Mouse (Mus musculus) hindbrain, embryonic 15.5 days (tissue): ENCODE data around the gene Kcnd3. TPM values are rescaled to one million over a fixed set of nuclear protein-coding genes. Genes with fewer than 3 reads are reported as not detected.

ENCODE experiments used
- ATAC-seq: fragments of 200-750 bp; cut with Nextera tagmentation; 2 replicates; pipeline ENCODE4 v1.8.0; 2017; ENCODE audit warnings: low read depth, moderate number of reproducible peaks, moderate TSS enrichment; ENCODE audit not compliant: low FRiP score
- H3K27ac ChIP-seq: fragments of 300-500 bp; sonication (generic); replicated peaks from 2 replicates; pipeline ENCODE4 v1.5.1; 2015; ENCODE audit warnings: mild to moderate bottlenecking, inconsistent platforms
- H3K27me3 ChIP-seq: fragments of 300-500 bp; sonication (generic); 2 replicates; pipeline ENCODE4 v1.6.1; 2015; ENCODE audit warnings: control low read depth, inconsistent platforms
- H3K36me3 ChIP-seq: fragments of 300-500 bp; sonication (generic); 2 replicates; pipeline ENCODE4 v1.6.1; 2015; ENCODE audit warnings: control low read depth, inconsistent platforms
- H3K4me1 ChIP-seq: fragments of 300-500 bp; sonication (generic); replicated peaks from 2 replicates; pipeline ENCODE4 v1.6.1; 2015; ENCODE audit warnings: control low read depth, inconsistent platforms
- H3K4me2 ChIP-seq: fragments of 300-500 bp; sonication (generic); 2 replicates; pipeline ENCODE4 v1.6.1; 2015; ENCODE audit warnings: moderate library complexity, mild to moderate bottlenecking, inconsistent platforms
- H3K4me3 ChIP-seq: fragments of 300-500 bp; sonication (generic); 2 replicates; pipeline ENCODE4 v1.5.1; 2015; ENCODE audit warnings: mild to moderate bottlenecking, inconsistent platforms
- H3K9ac ChIP-seq: fragments of 300-500 bp; sonication (generic); 2 replicates; pipeline ENCODE4 v1.6.1; 2015; ENCODE audit warnings: inconsistent platforms
- H3K9me3 ChIP-seq: fragments of 300-500 bp; sonication (generic); 2 replicates; pipeline ENCODE4 v1.6.1; 2016; ENCODE audit warnings: control low read depth, inconsistent platforms
- WGBS: fragments of 180-500 bp; shearing (Covaris S2); methylation state at CpG from one replicate; pipeline ENCODE4 v1.1.7; 2015; 5-methylcytosine and 5-hydroxymethylcytosine counted together
- polyA plus RNA-seq: library from polyadenylated mRNA; unstranded; fragments of >200 nt; fragmentation: Nextera tagmentation; extraction: Ambion mirVana; gene quantifications from 2 replicates; pipeline ENCODE4 v1.2.1, GENCODE M21; 2015

Kcnd3 gene
- polyA plus RNA-seq, 1 experiment from 2014 or later = 10.0 TPM

- Histone ChIP-seq H3K27ac (no peak overlapping the region), H3K4me1 (no peaks in the 10 kb centered on the region), H3K36me3 (peaks cover 22% of the 10 kb centered on the region), H3K4me3 (no peak overlapping the region), H3K27me3 (no peaks in the 10 kb centered on the region), H3K9me3 (no peaks in the 10 kb centered on the region), H3K4me2 (no peak overlapping the region), H3K9ac (no peak overlapping the region)
- ATAC-seq = no peak
- 54% methylated on average over 2 of the region's 2 CpGs for WGBS
Observed at GRCm38 (mm10) chr3:105675932-105676331, 223.8 kb downstream of the Kcnd3 start.

- ATAC-seq = no peak
- H3K4me2 ChIP-seq = no peak overlapping the region
- WGBS = 93% methylated on average over 7 of the region's 7 CpGs
Observed at GRCm38 (mm10) chr3:105680346-105680745, 228.2 kb downstream of the Kcnd3 start.

GRCm38 (mm10) chr3:105686394-105687323, 234.5 kb downstream of the Kcnd3 start:
- Histone ChIP-seq H3K36me3 (peaks cover 15% of the 10 kb centered on the region), H3K4me2 (peak overlapping the region; percentile 87), H3K9me3 (no peaks in the 10 kb centered on the region), H3K27me3 (no peaks in the 10 kb centered on the region), H3K4me1 (peaks cover 9% of the 10 kb centered on the region), H3K4me3 (peak overlapping the region; percentile 98), H3K9ac (peak overlapping the region; percentile 92), H3K27ac (peak overlapping the region; percentile 86)
- WGBS = 9% methylated on average over 60 of the region's 60 CpGs
- no peak; the same call in 1 of the 2 replicates for ATAC-seq

More at GRCm38 (mm10) chr3:105680346-105680745, 228.2 kb downstream of the Kcnd3 start:
- Histone ChIP-seq H3K27me3 (no peaks in the 10 kb centered on the region), H3K27ac (no peak overlapping the region), H3K36me3 (peaks cover 41% of the 10 kb centered on the region), H3K9ac (no peak overlapping the region), H3K4me1 (no peaks in the 10 kb centered on the region), H3K4me3 (no peak overlapping the region), H3K9me3 (no peaks in the 10 kb centered on the region)

- Histone ChIP-seq H3K36me3 (peaks cover 10% of the 10 kb centered on the region), H3K4me1 (peaks cover 9% of the 10 kb centered on the region), H3K4me2 (peak within 1 kb of the TSS; percentile 87), H3K9ac (peak within 1 kb of the TSS; percentile 92), H3K9me3 (no peaks in the 10 kb centered on the region), H3K27me3 (no peaks in the 10 kb centered on the region), H3K4me3 (peak within 1 kb of the TSS; percentile 98), H3K27ac (peak within 1 kb of the TSS; percentile 86)
- WGBS = under 1% methylated on average over 71 of the region's 72 CpGs
- ATAC-seq = peak; percentile 97
Observed at GRCm38 (mm10) chr3:105687324-105688060, 235.4 kb downstream of the Kcnd3 start, which contains the start of gene Ddx20. TSS of gene Ddx20 (minus strand) at chr3:105687574.

- WGBS = 93% methylated on average over 2 of the region's 2 CpGs
- Histone ChIP-seq H3K27me3 (peaks cover 5% of the 10 kb centered on the region; the same call in 1 of the 2 replicates), H3K4me1 (peaks cover 9% of the 10 kb centered on the region), H3K9ac (no peak overlapping the region), H3K4me2 (no peak overlapping the region), H3K36me3 (peaks cover 8% of the 10 kb centered on the region), H3K4me3 (no peak overlapping the region), H3K27ac (no peak overlapping the region), H3K9me3 (no peaks in the 10 kb centered on the region)
- ATAC-seq = no peak
Observed at GRCm38 (mm10) chr3:105688536-105688935, 236.4 kb downstream of the Kcnd3 start.

GRCm38 (mm10) chr3:105693327-105694080, 241.4 kb downstream of the Kcnd3 start:
- H3K36me3 ChIP-seq = no peaks in the 10 kb centered on the region
- 79% methylated on average over 14 of the region's 14 CpGs for WGBS
- H3K4me3 ChIP-seq = no peak overlapping the region
- H3K27me3 ChIP-seq = peaks cover 5% of the 10 kb centered on the region; the same call in 1 of the 2 replicates
- peaks cover 26% of the 10 kb centered on the region for H3K4me1 ChIP-seq
- no peak overlapping the region for H3K27ac ChIP-seq
- no peaks in the 10 kb centered on the region for H3K9me3 ChIP-seq
- H3K9ac ChIP-seq = no peak overlapping the region
- ATAC-seq = no peak
- no peak overlapping the region for H3K4me2 ChIP-seq

GRCm38 (mm10) chr3:105695476-105696386, 243.6 kb downstream of the Kcnd3 start:
- peaks cover 5% of the 10 kb centered on the region; the same call in 1 of the 2 replicates for H3K27me3 ChIP-seq
- H3K36me3 ChIP-seq = no peaks in the 10 kb centered on the region
- peak; percentile 39; the same call in 1 of the 2 replicates for ATAC-seq
- WGBS = 27% methylated on average over 20 of the region's 20 CpGs
- H3K4me3 ChIP-seq = no peak overlapping the region
- peak overlapping the region; percentile 65 for H3K27ac ChIP-seq
- H3K4me2 ChIP-seq = peak overlapping the region; percentile 15
- H3K4me1 ChIP-seq = peaks cover 26% of the 10 kb centered on the region
- H3K9me3 ChIP-seq = no peaks in the 10 kb centered on the region
- 0 out of 2 replicates have a peak overlapping the region, but pooled peaks have one; percentile 8 for H3K9ac ChIP-seq

GRCm38 (mm10) chr3:105696387-105697147, 244.4 kb downstream of the Kcnd3 start:
- Histone ChIP-seq H3K27me3 (peaks cover 7% of the 10 kb centered on the region; the same call in 1 of the 2 replicates), H3K4me3 (no peak overlapping the region), H3K27ac (peak overlapping the region; percentile 65; the same call in 1 of the 2 replicates), H3K36me3 (no peaks in the 10 kb centered on the region), H3K9me3 (no peaks in the 10 kb centered on the region), H3K9ac (no peak overlapping the region), H3K4me2 (peak overlapping the region; percentile 15; the same call in 1 of the 2 replicates), H3K4me1 (peaks cover 26% of the 10 kb centered on the region)
- ATAC-seq = peak; percentile 46; the same call in 1 of the 2 replicates
- WGBS = 48% methylated on average over 17 of the region's 17 CpGs

GRCm38 (mm10) chr3:105697148-105697441, 245.0 kb downstream of the Kcnd3 start:
- Histone ChIP-seq H3K27ac (no peak overlapping the region), H3K9ac (no peak overlapping the region), H3K36me3 (no peaks in the 10 kb centered on the region), H3K4me1 (peaks cover 26% of the 10 kb centered on the region), H3K4me3 (no peak overlapping the region), H3K4me2 (no peak overlapping the region), H3K27me3 (peaks cover 11% of the 10 kb centered on the region; the same call in 1 of the 2 replicates), H3K9me3 (no peaks in the 10 kb centered on the region)
- WGBS = 52% methylated on average over 5 of the region's 5 CpGs
- ATAC-seq = peak; percentile 49; the same call in 1 of the 2 replicates

GRCm38 (mm10) chr3:105698311-105698710, 246.2 kb downstream of the Kcnd3 start:
- no peak overlapping the region for H3K9ac ChIP-seq
- H3K9me3 ChIP-seq = no peaks in the 10 kb centered on the region
- peaks cover 10% of the 10 kb centered on the region; the same call in 1 of the 2 replicates for H3K27me3 ChIP-seq
- H3K4me1 ChIP-seq = peaks cover 26% of the 10 kb centered on the region
- H3K4me3 ChIP-seq = no peak overlapping the region
- H3K36me3 ChIP-seq = no peaks in the 10 kb centered on the region
- H3K27ac ChIP-seq = no peak overlapping the region
- no peak for ATAC-seq
- no peak overlapping the region for H3K4me2 ChIP-seq
- WGBS = 87% methylated on average over 1 of the region's 1 CpGs
